Mouse (Mus musculus): ENCODE measurements around the gene Gse1.

The Gse1 gene

DNA sequence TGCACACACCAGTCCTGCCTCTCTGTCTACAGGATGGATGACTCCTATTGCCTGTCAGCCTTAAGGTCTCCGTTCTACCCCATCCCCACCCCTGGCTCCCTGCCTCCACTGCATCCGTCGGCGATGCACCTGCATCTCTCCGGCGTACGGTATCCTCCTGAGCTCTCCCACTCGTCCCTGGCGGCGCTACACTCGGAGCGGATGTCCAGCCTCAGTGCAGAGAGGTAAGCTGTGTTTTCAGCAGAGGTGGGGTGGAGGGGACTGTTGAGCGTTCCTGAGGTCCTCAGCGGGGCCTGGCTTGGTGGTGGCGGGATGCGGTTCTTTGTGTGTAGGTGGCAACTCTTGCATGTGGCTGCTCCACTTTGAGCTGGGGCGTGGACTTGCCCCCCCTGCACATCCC is 339.5 kb downstream of the Gse1 start:
- no peak for DNase-seq (ENCODE audit: low read depth, low spot score)

DNA sequence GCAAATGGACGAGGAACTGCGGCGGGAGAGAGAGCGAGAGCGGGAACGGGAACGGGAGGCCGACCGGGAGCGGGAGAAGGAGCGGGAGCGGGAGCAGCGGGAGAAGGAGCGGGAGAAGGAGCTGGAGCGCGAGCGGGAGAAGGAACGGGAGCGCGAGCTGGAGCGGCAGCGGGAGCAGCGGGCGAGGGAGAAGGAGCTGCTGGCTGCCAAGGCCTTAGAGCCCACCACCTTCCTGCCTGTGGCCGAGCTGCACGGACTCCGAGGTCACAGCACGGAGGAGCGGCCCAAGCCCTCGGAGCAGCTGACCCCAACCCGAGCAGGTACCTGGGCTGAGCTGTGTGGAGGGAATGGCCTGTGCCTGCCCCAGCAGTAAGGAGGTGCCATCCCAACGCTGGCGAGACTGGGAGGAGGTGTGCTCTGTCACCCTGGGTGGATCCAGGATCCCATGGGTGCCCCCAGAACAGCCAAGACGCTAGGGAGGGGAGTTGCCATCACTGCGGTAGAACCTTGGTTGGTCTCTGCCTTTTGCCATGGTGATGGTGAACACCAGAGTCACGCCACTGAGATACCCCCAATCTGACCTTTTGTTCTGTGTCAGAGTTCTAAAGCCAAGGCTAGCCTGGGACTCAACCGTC is 340.0 kb downstream of the Gse1 start:
- DNase-seq (ENCODE audit: low read depth, low spot score), result no peak

DNA sequence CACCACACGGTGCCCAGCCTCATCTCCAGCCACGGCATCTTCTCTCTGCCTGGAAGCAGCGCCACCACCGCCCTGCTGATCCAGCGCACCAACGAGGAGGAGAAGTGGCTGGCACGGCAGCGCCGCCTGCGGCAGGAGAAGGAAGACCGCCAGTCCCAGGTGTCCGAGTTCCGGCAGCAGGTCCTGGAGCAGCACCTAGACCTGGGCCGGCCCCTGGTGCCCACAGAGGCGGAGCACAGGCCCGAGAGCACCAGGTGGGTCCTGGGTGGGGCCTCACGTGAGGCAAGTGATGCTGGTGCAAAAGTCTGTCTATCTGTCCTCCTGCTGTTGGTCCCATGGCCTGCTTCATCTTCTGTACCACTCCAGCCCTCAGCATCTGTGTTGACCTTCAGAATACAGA is 340.9 kb downstream of the Gse1 start:
- no peak for DNase-seq (ENCODE audit: low read depth, low spot score)

DNA sequence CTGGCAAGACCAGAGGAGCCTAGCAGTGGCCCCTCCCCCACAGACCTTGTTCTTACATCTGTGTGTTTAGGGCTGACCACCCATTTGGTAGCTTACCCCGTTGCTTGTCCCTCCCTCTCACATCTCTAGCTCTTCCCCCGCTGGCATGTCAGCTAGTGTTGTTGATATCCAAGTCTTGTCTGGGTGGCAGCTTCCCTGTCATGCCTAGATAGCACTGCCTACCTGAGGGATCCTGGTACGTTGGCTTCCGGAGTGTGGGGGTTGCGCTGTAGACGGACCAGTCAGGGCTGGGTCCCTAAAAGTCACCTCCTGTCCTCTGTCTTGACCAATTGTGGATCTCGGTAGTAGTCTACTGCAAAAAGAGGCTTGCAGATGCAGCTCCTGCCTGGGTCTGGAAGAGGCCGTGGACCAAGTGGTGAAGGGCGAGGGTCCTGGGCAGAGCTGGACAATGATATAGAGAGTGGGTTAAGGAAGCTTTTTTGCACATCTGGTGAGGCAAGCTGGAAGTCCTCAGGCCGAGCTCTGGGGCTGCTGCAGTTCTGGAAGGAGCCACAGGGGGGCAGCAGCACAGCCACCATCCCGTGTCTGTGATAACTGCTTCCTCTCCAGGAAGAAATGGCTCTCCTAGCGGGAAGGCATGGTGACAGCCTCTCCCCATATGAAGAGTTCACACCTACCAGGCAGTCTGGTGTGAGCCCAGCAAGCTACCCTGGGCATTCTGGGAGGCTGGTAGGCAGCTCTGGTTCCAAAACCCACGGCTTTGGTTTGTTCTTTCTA is 341.9 kb downstream of the Gse1 start:
- DNase-seq (ENCODE audit: low read depth, low spot score), result peak; percentile 74

DNA sequence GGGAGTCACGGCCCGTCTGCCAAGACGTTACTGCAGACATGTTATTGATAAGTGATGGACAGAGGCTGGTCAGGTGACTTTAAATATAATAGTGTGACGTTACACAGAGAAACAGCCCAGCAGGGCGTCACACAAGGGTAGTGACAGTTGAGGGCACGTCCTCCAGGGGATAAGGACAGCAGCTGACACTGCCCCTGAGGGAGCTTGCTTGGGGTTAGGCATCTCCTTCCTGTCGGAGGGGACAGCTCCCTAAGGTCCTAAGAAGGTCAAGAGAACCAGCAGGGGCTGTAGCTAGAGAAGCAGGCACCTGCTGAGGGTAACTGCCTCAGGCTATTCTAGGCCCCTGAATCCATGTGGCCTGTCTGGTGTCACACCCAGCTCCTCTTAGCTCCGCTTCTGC is 343.3 kb downstream of the Gse1 start:
- DNase-seq (ENCODE audit: low read depth, low spot score), result no peak

DNA sequence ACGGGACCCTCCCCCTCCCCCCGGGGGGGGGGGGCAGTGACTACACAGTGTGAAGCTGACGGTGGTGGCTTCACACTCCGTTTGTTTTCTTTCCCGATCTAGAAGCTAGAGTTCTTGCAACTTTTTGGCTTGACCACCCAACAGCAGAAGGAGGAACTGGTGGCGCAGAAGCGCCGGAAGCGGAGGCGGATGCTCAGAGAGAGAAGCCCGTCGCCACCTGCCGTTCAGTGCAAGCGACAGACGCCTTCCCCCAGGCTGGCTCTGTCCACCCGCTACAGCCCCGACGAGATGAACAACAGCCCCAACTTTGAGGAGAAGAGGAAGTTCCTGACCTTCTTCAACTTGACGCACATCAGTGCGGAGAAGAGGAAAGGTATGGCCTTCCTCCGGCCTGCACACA is 344.3 kb downstream of the Gse1 start:
- DNase-seq (ENCODE audit: low read depth, low spot score), result no peak

DNA sequence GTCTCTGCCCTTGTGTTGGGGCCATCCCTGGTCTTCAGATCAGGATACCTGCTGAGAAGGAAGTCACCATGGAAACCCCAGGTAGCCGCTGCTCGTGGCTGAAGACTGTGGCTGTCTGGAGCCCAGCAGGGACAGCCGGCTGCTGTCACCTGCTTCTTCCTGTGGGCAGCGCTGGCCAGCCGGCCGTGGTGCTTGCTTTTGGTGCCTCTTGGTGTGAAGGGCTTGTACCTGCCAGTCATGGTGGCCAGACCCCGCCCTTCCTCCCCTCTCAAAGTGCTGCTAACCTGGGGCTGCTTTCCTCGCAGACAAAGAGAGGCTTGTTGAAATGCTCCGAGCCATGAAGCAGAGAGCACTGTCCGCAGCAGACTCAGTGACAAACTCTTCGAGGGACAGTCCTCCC is 345.6 kb downstream of the Gse1 start:
- DNase-seq (ENCODE audit: low read depth, low spot score), result no peak

DNA sequence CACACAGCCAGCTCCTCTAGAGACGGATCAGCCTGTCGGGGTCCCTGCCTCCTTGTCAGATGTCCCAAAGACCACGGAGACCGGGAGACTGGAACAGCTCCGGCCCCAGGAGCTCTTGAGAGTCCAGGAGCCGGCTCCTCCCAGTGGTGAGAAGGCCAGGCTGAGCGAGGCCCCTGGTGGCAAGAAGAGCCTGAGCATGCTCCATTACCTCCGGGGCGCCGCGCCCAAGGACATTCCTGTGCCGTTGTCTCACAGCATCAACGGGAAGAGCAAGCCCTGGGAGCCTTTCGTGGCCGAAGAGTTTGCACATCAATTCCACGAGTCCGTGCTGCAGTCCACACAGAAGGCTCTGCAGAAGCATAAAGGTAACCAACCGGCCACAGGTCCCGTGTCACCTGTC is 346.7 kb downstream of the Gse1 start:
- no peak for DNase-seq (ENCODE audit: low read depth, low spot score)

DNA sequence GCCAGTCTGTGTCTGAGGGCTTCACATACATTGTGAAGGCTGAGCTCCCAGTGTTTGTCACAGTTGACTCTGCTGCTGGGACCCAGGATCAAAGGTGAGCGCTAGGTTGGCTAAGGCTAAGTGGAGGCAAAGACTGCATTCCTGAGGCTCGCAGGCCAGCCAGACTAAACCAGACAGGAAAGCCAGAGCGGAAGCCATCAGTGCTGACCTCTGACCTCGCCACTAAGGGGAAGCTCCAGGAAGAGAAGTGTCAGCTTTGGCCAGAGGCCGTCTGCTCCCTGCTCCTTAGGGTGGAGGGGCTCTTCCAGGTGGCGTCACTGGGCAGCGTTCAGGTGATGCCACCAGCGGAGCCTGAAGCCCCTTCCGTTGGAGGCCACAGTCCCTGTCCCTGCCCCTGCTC is 347.5 kb downstream of the Gse1 start:
- no peak for DNase-seq (ENCODE audit: low read depth, low spot score)

DNA sequence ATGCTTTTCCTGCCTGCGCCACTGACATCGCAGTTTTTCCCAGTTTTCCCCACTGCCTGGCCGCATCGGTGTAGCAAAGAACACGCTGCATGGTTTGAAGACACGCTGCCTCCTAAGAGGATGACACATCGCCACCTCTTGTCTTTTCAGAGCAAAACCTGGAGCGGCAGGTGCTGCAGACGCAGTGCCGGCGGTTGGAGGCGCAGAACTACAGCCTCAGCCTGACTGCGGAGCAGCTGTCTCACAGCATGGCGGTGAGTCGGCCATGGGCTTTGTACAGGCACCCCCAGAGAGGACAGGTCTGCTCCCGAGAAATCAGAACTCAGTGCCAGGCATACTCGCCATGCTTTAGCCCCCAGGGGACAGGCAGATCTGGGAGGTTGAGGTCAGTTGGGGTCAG is 349.6 kb downstream of the Gse1 start:
- no peak for DNase-seq (ENCODE audit: low read depth, low spot score)

DNA sequence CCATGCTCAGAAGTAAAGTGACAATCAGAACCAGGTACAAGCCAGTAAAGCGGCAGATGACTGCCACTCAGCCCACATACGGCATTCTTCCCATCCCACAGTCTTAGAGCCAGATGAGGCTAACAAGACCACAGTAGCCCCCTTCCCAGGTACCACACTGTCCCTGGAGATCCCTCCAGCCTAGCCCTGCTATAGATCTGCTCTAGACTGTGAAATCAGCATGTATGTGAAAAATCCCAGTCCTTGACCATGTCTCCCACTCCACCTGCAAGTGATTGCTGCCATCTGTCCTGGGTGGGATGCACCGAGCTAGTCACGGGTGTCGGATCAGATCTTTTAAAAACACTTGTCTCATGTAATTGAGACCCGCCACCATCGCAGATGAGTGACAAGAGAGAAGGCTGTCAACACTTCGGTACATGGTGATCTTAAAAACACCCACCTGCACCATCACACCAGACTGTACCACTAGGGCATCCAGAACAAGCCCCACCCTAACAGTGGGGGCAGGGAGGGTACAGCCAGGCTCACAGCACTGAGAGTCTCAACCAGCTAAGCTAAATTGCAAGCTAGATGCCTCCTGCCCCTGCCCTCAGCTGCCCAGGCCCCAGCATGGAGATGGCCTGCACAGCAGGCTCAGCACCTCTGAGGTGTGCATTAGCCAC is 352.2 kb downstream of the Gse1 start:
- DNase-seq (ENCODE audit: low read depth, low spot score), result no peak

DNA sequence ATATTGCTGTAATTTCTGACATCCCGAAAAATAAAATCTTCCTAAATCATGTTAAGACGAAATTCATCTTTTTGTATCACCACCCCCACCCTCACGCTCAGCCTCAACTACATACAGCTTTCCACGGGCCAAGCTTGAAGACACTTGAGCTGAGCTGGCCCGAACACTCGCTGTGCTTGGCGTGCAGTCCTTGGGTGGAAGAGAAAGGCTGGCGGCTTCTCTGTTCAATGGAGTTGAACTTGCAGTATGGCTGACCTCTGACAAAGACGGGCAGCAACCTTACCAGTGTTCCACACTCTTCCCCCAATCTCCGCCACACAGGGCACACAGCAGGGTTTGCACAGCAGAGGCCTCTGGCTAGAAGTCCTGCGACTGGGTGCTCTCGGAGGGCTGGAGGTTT is 353.1 kb downstream of the Gse1 start:
- DNase-seq (ENCODE audit: low read depth, low spot score), result no peak

DNA sequence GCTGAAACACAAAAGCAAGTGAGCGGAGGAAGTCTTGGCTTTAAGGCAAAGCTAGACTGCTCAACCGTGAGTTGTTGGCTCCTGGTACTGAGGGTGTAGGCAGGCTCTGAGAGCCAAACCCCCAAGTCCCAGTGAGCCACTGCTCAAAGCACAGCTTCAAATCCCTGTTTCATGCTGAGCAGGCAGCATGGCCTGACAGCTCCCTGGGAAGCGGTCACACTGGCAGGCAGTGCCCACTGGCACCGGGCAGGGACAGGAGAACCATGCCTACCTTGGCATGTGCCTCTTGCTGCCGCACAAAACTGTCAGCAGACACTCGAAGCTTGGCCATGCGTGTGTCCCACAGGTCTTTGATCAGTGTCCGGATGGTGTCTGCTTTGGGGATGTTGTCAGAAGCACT is 353.6 kb downstream of the Gse1 start:
- no peak for DNase-seq (ENCODE audit: low read depth, low spot score)

DNA sequence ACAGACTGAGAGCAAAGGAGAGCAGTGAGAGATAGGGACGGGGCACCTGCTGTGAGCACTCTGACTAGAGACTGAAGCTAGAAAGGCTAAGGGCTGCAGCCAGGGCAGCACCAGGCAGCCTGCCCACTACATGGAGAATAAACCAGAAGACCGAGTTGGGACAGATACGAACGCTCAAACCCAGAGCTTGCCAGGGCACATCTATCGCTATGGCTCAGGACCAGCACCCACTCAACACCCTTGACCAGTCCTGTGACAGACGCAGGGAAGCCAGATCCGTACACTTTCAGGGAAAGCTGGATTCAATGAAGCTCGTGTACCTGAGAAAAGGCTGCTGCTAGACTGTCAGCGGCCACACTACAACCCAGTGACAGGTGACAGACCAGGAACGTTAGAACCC is 357.3 kb downstream of the Gse1 start:
- no peak for DNase-seq (ENCODE audit: low read depth, low spot score)

DNA sequence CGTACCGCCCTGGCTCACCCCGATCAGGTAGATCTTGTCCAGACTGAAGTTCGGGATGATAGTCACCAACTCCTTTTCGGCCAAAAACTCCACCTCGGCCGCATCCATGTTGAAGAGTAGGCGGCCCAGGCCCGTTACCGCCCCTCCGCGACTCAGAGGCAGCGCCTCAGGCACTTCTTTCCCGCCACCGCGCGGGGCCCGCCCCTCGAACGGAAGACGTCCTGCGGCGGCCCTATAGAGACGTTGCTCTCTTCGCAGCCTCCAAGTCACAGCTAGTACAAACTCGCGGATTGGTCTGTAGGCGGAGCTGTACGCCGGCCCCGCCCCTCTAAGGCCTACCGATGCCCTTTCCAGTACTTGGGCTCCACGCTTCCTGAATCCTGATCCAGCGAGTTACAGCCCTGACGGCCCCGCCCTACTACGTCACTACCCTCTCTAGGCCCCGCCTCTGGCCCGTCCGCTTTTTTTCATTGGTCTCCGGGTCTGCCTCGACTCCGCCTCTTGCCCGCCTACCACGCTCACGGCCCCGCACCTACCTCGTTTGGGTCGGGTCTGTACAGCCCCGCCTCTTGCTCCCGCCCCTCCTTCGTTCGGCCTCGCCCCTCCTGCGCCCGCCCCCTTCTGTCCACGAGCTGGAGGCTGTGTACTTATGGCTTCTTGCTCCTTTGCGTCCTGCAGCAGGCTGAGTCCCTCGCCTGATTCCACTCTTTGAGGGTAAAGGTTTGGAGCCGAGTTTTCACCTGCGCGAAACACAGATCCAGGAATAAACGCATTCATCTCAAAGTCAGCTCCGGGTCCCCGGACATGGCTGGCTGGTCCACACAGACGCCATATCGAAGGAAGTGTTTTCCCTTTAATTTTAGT is 360.9 kb downstream of the Gse1 start, which contains the start of gene Gins2:
Gins2 (minus strand) TSS at position 397 of the 864 bp plus-strand sequence.
- DNase-seq (ENCODE audit: low read depth, low spot score), result peak; percentile 99

DNA sequence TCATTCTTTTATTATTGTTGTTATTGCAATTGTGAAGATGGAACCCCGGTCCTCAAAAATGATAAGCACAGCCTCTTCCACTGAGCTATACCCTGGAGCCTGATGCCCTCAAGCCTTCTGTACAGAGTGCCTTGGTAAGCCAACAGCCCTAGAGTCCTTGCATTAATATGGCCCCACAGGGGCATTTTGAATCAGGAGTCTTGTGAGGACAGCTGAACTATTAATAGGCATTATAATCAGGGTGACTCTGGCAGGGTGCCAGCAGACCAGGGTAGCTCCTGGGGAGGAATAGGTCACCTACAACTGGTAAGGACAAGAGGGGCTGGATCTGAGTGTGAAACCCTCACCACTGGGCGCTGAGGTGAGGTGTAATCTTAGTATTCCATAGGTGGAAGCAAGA is 361.7 kb downstream of the Gse1 start:
- no peak for DNase-seq (ENCODE audit: low read depth, low spot score)

DNA sequence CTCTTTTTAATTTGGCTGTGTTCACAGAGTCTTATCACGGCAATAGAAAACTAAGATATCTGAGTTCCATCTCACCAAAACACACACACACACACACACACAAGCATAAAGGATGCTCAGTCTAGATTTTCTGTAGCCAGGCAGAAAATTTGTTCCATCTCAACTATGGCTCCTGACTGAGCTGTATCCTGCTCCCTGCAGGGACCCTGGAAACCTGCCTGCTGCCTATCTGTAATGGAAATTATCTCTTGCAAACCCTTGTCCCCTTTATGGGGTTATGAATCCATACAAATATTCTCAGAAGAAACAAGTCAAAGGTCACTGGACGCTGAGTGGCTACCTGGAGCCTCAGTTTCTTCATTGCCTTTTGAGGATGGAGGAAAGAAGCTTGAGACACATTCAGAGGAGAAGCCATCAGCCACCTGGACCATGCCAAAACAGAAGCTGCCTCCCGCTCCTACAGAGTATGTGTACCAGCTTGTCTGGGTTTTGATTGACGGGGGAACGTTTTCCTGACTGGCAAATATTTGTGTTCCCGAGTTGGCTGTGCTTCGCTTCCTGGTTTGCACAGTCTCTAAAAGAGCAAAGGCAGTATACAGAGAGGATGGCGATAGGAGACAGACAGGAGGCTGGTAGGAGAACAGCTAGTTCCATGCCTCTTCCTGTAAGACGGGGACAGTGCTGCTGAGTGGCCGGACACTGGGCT is 363.5 kb downstream of the Gse1 start:
- no peak for DNase-seq (ENCODE audit: low read depth, low spot score)

DNA sequence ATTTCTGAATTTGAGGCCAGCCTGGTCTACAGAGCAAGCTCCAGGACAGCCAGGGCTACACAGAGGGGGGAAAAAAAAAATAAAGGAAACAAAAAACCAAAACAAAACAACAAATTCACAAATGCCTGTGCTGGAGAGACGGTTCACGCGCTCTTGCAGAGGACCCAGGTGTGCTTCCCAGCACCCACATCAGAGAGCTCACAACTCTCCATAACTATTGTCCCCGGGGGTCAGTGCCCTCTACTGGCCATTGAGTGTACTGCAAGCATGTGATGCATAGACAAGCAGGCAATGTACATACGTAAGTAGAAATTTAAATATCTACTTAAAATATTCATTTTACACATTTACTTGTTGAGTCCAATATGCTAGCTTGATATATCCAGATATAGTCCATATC is 366.3 kb downstream of the Gse1 start:
- no peak for DNase-seq (ENCODE audit: low read depth, low spot score)

DNA sequence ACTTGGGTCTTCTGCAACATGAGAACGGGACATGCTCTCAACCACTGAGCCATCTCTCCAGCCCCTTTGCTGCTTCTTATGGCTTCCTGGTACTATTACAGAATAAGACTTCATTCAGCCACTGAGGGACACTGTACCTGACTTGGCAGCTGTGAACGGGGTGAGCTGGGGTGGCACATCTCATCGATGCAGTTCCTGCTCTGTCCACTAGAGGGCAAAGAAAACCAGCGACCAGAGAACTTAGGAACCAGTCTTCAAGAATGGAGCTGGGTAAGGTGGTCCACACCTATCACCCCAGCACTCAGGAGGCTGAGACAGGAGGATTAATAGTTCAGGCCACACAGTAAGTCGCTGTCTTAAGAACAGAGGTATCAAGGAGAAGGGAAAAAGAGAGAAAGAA is 367.7 kb downstream of the Gse1 start:
- no peak for DNase-seq (ENCODE audit: low read depth, low spot score)

DNA sequence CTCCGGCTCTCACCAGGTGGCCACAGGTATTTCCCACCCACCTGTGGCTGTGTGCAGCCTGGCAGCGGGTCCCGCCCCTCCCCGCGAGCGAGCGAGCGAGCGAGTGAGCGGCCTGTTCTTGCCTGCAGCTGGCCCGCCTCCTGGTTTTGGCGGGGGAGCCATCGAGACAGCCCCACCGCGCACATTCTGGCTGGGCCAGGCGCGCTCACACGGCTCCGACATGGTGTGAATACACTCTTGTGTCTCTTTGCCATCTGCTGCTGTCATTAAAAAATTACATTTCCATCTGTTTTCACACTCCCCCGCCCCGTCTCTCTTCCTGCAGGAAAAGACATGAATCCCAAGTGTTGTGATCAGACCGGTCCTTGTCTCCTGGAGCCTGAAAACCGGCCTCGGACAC is 370.3 kb downstream of the Gse1 start:
- DNase-seq (ENCODE audit: low read depth, low spot score), result no peak

DNA sequence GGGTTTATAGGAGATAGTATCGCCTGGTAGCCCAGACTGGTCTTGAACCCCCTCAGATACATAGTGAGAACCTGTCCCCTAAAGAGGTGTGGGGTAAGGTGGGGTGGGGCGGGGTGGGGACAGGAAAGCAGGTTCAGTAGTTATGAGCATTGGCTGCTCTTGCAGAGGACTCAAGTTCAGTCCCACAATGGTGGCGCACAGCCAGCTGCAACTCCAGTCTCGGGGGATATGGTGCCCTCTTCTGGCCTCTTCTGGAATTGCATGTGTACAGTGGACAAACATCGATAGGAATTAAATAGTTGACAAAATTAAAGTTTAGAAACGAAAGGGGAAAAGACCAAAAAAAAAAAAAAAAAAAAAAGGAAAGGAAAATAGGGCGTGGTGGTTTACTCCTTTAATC is 371.2 kb downstream of the Gse1 start:
- DNase-seq (ENCODE audit: low read depth, low spot score), result no peak
